Mouse (Mus musculus) natural killer cell, adult 2 months (primary cell): ENCODE measurements at regions not wholly inside any gene's neighbourhood (a gene's known extent, or its start where the extent isn't known, plus 50 kb on each side); places are given as distances from the start of the nearest gene placed in this dataset.

ENCODE experiments used
- DNase-seq, 2 experiments: peaks; one replicate each; pipeline ENCODE4 v3.0.0; 2022; ENCODE audit warnings: low spot score in 2 of 2

- no peak for DNase-seq
These were observed 1004.7 kb upstream of the A1bg start for GRCm38 (mm10) chr15:61927385-61928120.

- DNase-seq: no peak
These were observed 997.2 kb upstream of the A1bg start for GRCm38 (mm10) chr15:61920041-61920440.

DNA sequence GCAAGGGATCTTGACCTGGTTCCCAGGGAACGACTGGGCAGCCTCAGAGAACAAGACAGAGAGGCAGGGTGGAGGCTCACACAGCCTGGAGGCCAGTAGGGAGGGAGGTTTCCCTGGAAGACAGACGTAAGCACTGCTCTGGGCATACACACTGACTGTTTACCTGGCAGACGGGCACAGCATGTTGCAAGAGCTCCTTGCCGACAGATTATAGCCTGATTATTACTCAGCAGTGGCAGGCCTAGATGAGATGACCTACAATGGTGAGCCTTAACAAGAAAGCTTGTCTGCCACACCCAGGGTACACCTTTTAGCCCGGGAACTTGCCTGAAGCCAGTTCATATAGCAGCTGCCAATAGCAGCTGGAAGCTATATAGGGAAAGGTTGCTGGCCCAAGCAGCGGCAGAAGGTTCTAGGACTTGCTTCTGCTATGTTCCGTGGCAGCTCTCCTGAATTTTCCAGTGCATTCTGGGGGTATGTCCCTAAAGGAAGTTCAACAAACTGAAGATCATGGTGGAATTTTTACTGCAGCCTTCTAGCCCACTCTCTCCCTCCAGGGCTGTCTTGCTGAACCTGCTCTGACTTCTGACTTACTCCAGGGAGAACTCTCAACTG lies 990.8 kb upstream of the A1bg start:
- DNase-seq: no peak

DNA sequence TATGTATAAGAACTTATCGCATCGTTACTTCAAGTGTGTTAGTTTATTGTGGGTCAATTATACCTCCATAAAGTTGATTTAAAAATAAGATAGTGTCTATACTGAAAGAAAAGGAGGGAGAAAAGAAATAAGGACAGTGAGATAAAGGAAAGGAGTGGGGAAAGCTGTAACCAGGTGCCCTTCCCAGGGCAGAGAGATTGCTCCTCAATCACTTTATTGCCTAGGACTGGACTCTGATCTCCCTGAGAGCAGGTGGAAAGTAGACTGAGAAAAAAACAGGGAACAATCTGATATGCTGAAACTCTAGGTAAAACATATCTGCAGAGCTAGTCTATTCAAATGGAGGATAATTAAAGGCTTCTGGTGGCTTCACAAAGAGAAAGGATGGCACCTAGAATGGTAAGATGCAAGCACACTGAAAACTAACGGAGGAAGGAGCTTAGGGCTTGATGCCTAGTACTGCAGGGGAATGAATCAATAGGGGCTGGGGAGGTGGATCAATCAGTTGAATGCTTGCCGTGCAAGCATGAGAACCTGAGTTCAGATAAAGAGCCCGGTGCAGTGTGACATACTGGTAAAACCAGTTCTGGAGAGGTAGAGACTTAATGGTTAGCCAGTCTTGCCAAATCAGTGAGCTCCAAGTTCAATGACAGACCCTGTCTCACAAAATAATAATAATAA lies 982.5 kb upstream of the A1bg start:
- no peak for DNase-seq

GRCm38 (mm10) chr15:61899809-61900208 lies 977.0 kb upstream of the A1bg start:
- DNase-seq: no peak

DNA sequence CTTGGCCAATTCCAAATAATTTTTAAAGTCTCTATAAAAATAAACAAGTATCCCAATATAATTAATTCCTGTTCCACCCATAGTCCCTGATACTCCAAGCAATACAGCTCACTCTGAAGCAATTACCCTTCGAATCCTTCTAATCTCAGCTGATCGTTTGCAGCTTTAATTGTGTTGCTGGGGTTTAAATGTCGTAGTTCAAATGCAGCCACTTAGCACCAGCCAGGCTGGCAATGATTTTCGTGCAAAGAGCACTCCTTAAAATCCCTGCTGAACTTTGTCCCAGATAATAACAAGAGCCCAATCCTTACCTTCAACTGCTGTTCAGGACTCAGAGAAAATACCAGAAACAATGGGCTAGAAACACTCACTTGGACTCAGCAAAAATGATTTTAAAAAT lies 974.8 kb upstream of the A1bg start:
- DNase-seq: no peak

DNA sequence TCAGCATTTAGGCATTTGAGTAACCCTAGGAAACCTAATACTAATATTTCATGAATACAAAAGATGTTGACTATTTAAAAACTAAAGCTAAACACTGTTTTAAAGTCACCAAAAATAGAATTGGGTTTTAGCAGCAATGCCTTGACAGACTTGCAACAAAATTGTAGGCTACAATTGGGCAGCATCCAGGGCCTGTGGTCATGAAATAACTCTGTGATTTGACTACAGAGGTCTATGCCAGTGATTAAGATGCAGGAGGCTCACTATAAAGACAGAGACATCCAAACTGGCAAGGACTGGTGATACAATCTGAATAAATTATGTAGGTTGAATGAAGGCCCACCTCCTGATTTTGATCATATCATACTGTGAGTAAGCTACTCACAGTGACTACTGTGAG lies 967.5 kb upstream of the A1bg start:
- DNase-seq: no peak

GRCm38 (mm10) chr15:61888569-61889326 lies 965.9 kb upstream of the A1bg start:
- DNase-seq: no peak

DNA sequence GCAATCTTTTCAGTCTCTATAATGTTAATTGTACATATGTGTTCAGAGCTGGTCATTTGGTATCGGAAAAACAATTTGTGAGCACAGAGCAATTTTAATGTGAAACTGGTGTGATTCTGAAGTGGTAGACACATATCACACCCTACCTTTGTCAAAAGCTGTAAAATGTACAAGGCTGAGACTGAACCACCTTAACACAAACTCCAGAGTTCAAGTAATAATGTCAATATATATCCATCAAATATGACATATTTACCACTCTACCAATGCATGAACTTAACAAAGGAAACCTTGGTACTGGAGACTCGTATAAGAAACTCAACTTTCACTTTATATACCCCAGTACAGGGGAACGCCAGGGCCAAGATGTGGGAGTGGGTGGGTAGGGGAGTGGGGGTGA lies 956.6 kb upstream of the A1bg start:
- DNase-seq: no peak

GRCm38 (mm10) chr15:61873047-61873446 lies 950.2 kb upstream of the A1bg start:
- no peak for DNase-seq

DNA sequence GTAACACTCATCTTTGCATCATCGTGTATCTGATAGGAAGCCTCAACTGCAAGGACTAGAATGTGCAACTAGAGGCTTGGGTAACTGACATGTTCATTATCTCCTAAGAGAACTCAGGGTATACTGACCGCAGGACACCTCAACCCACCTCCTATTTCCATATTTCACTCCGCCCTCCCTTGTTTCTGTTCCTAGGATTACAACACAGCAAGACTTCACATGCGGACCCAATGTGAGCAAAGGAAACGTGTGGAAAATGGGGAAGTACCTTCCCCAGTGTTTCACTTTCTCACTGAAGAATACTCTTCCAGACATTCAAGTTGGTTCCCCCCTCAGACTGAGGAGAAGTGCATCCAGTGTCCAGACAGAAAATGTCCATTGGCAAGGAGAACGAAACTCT lies 937.9 kb upstream of the A1bg start:
- DNase-seq: no peak

DNA sequence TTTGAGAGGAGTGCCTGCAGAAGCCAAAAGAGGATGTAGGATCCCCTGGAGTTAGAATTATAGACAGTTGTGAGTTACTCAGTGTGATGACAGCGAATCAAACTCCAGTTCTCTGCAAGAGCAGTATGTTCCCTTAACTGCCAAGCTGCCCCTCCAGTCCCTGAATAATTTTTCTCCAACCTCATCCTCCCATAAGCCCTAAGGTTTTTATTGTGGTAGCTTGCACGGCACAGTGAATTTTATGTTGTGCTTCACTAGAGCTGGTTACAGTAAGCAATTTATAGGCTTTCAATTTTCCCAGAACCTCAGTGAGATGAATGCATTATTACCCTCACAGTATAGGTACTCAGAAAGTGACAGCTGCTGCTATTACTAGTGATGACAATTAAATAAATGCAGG lies 933.1 kb upstream of the A1bg start:
- no peak for DNase-seq

- DNase-seq: no peak
These were observed 889.9 kb upstream of the A1bg start for GRCm38 (mm10) chr15:61812671-61813070.

DNA sequence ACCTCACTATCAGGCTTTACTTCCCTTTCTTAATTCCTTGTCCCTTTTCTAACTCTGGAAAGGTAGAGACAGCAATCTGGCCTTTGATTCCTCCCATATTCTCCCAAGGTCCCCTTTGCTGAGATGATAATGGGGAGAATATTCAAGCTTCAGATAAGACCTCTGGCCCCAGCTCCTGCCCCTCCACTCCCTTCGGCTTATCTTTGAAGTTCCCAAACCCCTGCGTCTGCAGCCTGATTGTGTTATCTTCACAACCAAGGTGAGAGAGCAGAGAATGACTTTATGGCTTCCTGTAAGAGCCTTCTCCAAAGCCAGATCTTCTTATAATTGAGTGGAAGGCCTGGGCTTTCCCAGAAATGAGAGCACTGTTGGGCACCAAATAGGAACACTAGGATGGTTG lies 882.6 kb upstream of the A1bg start:
- no peak for DNase-seq

DNA sequence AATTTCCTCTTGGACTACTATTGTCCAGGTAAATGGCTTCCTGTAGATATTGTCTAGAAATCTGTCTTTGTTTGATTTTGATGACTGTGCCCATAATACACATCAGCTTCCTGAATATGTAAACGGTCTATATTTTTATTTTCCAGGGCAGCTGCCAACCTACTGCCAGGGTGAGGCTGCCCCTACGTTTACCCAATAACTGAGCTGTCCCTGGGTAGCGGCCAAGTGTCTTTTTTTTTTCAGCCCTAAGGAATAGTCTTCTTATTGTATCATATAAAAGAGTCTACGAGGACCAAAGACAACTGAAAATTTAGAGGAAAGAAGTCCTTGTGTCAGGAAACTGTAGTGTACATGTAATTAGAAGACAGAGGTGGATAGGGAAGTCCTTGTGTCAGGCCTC lies 877.3 kb upstream of the A1bg start:
- no peak for DNase-seq

DNA sequence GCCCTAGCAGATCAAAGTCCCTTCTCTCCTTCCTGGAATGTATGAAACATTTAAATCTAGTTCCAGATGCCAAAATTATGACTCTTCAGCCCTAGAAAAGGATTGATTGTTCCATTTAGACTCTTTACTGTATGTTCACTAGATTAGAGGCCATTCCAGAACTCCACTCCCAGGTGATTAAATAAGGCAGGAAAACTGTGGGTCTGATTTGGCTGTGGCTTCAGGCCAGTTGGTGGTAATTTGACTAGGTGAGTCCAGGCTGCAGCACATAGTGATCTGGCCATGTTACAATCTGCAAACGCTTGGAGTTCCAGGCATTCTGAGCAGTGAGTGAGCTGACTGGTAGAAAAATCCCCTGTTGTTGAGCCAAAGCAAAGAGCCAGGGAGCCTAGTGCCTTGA lies 875.0 kb upstream of the A1bg start:
- no peak for DNase-seq

DNA sequence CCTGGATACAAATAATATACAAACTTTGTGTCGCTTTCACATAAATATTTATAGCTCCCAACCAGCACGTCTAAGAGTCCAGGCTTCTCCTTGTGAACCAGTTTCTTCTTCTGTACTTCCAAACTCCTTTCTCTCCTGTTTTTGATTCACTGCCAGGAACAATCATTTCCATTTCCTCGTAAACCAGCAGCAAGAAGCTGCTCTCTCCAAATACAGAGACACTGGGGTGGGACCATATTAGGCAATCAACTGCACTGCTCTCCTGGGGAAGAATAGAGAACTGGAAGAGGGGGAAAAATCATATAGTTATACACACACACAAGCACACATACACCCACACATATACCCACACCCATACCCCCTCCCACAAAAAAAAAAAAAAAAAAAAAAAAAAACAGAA lies 871.7 kb upstream of the A1bg start:
- no peak for DNase-seq

- no peak for DNase-seq
These were observed 867.2 kb upstream of the A1bg start for GRCm38 (mm10) chr15:61789847-61790562.

DNA sequence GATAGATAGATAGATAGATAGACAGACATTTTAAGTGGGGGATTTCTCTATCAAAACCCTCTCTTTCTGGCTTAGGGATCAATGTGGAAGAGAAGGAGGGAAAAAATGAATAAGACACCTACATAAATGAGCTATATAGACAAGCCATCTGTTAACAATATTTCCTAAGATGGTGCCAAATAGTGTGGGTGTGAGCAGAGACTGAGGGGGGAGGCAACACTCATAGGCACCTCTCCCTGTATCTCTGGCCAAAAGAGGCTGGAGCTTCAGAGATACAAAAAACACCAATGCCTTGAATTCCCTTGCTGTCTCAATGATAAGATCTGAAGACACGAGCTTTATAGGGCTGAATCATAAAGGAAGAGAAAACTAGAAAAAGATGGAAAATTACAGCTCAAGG lies 864.2 kb upstream of the A1bg start:
- DNase-seq: no peak

- no peak for DNase-seq
These were observed 858.7 kb upstream of the A1bg start for GRCm38 (mm10) chr15:61781531-61781930.

GRCm38 (mm10) chr15:61772996-61773395 lies 850.2 kb upstream of the A1bg start:
- no peak for DNase-seq
